Mouse (Mus musculus) heart, postnatal 0 days (tissue): Measurements from ENCODE around the gene Cyp4a30b.
"Not testable (repeated sequence)": the region's sequence is repeated elsewhere in the genome, so short reads cannot be mapped to it uniquely, and the experiment has no call there.

Experiments used
- CTCF ChIP-seq: IDR thresholded peaks from 2 replicates; pipeline ENCODE4 v1.5.1; 2016; ENCODE audit warnings: antibody characterized with exemption, control low read depth, low read depth
- EP300 ChIP-seq: IDR thresholded peaks from 2 replicates; pipeline ENCODE4 v1.6.1; 2016; ENCODE audit warnings: antibody characterized with exemption, low read depth

- not testable (repeated sequence) for TF ChIP-seq CTCF, EP300
These were observed 21.2 kb downstream of the Cyp4a30b start for GRCm38 (mm10) chr4:115473585-115473984.
